Mouse (Mus musculus): ENCODE results near the gene Gm3411.
"Not testable (repeated sequence)": the region's sequence is repeated elsewhere in the genome, so short reads cannot be mapped to it uniquely, and the experiment has no call there.

Gene Gm3411

DNA sequence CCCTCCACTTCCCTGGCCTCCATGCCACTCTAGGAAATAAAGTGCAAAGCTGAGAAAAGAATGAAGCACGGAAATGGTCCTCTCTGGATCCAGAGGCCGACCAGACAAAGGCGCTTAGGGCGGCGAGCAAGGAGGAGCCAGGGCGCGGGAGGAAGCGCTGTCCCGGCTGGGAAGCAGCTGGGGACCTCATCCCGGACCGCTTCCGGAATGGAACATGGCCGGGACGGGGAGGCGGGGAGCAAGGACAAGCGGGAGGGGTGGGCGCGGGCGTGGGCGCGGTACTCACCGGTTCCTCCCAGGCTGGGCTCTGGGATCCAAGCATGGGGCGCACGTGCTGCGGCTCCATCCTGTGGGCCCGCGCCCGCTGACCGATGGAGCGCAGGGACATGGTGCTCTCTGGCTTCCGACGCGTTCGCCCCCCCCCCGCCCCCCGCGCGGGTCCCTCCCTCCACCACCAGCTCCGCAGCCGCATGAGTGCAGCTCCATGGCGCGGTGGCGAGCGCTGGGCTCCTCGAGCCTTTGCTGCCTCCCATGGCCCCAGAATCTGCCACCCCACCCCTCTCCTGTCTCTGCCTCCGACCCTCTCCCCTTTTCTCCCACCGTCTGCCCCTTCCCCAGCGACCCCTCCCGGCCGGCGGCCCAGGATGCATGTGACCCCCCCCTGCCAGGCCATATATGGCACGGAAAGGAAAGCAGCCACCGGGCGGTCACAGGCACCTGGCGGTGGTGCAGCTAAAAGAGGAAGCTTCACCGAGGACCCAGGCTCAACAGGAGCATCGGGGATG is at the start of gene Gm3411:
Gene Gm3411, minus strand, starts transcription at position 320 of the 785 bp plus-strand sequence.
- peak; percentile 14 to 60 for DNase-seq (ENCODE audit: low spot score in 2 of 2)

DNA sequence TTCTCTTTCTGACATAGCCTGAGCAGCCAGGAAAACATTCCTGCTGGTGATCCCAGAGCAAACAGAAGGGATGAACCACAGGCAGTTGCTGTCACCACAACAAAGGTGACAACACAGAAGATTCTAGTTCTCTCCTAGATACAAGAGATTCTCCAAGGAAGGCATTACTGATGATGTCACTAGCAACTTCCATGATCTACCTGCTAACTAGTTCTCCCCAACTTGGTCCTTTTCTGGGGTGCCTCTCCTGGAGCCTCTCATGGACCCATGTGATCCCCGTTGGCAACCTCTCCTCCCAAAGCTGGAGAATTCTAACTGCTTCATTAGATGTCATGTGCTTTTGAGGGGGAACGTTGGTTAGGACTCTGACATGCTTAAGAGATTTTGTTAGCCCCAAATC is 17.7 kb upstream of the Gm3411 start, which contains the start of gene Gm21103:
Gene Gm21103, minus strand, starts transcription at position 101 of the 400 bp plus-strand sequence.
- DNase-seq (ENCODE audit: low spot score in 2 of 2) = not testable (repeated sequence)

DNA sequence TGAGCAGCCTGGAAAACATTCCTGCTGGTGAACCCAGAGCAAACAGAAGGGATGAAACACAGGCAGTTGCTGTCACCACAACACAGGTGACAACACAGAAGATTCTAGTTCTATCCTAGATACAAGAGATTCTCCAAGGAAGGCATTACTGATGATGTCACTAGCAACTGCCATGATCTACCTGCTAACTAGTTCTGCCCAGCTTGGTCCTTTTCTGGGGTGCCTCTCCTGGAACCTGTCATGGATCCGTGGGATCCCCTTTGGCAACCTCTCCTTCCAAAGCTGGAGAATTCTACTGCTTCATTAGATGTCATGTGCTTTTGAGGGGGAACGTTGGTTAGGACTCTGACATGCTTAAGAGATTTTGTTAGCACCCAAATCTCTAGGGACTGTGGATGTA is 67.9 kb downstream of the Gm3411 start, which contains the start of gene Gm21560:
Gene Gm21560, minus strand, starts transcription at position 101 of the 400 bp plus-strand sequence.
- not testable (repeated sequence) for DNase-seq (ENCODE audit: low spot score in 2 of 2)
